Mouse (Mus musculus) heart, adult 9 months (tissue): ENCODE measurements around the gene Phlpp1.
A peak's percentile ranks its signal among the peaks of the same experiment; 100 is the strongest.
"Not testable (repeated sequence)": the region's sequence is repeated elsewhere in the genome, so short reads cannot be mapped to it uniquely, and the experiment has no call there.

ENCODE experiments used
- DNase-seq, 2 experiments: peaks; one replicate each; pipeline ENCODE4 v3.0.0; 2022; ENCODE audit warnings: low spot score in 2 of 2

Gene Phlpp1

GRCm38 (mm10) chr1:106243371-106243770 lies 71.8 kb downstream of the Phlpp1 start:
- DNase-seq = no peak

- no peak for DNase-seq
Measured at GRCm38 (mm10) chr1:106244245-106244644, 72.7 kb downstream of the Phlpp1 start.

DNA sequence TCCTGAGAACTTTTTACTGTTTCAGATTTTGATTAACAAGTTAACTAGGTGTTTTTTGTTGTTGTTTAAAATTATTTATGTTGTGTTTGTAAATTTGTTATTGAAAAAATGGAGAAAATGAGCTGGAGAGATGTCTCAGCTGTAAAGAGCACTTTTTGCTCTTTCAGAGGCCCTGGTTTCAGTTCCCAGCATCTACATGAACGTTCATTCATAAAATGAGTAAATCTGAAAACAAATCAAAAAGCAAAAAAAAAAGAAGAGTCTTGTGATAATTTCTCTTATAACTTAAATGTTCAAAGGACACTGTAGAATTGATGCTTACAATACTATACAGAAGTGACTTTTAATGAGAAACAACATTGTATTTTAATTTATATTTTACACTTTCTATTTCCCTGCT lies 82.5 kb downstream of the Phlpp1 start:
- no peak for DNase-seq

DNA sequence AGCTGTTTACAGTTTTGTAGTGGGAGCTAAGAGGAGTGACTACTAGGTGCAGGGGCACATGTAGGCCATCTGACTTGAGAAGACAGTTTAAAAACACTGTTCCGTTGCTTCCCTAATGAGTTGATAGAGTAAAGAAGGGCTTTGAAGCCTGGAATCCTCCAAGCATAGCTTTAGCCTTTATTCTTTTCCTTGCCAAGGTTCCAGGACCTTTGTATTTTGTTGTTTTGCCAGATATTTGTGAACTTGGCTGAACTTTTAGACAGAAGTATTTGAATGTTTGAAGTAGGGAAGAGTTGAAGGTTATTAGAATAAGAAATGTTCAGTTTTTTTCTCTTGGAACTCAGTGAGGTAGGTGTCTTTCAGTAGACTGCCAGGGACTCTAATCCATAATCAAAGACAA lies 85.6 kb downstream of the Phlpp1 start:
- no peak for DNase-seq

DNA sequence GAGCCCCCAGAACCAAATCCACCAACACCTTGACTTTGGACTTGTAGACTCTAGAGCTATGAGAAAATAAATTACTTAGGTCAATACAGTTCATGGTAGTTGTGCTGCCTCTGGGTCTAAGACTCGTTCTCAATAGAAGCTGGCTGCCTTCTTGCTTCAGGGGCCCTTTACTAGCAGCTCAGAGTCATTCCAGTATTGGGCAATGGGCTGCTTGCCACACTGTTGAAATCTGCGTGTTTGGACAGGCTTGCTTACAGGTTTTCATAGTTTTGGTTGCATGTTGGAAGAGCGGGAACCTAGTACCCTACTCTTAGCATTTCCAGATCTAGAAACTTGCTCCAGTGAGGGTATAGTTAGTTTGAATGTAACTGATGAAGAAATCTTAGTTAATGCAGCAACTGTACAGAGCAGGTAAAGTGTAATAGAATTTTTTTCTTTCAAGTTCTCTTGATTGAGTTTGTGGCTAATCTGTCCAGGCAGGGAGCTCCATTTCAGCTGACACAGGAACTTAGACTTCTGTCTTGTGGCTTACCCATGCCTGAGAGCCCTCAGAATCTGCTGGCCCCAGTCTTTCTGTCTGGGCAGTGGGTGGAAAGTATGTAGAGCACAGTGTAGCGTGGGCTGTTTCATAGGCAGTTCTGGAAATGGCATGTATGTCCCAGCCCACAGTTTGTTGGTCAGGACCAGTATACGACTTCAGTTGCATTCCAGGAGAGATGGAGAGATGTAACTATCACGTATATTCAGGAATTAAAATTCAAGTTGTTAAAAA lies 96.7 kb downstream of the Phlpp1 start:
- no peak for DNase-seq

DNA sequence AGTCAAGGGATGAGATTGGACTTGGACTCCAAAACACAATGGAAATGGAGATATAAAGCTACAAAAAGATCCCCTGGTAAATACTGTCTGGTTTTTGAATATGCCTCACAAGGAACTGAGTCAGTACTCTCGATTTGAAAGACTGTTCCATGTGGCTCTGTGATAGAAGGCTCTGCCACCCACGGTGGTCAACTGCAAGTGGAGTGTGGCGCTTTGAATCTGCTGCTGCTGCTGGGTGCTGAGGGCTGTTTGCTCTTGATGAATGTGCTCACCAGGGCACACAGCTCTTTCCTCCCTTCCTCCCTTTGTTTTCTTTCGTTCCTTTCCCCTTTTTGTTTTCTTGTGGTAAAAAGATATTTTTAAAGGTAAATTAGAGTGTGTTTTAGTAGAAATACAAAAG lies 97.8 kb downstream of the Phlpp1 start:
- no peak for DNase-seq

DNA sequence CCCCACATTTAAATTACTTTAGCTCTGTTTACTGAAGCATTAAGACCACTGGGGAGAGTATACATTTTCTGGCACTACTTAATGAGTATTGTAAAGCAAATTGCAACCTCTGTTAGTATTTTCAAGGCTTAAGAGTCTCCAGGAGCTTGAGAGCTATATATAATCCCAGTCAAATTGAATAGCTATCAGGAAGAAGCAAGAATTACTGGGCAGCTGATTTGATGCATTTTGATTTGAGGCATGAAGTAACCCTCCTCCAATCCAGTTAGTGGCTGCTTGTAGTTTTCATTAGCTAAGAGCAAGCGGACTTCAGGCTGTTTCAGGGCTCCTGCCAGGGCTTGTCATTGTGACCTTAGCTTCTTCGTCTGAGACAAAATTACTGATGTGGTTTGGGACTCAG lies 101.4 kb downstream of the Phlpp1 start:
- no peak for DNase-seq

DNA sequence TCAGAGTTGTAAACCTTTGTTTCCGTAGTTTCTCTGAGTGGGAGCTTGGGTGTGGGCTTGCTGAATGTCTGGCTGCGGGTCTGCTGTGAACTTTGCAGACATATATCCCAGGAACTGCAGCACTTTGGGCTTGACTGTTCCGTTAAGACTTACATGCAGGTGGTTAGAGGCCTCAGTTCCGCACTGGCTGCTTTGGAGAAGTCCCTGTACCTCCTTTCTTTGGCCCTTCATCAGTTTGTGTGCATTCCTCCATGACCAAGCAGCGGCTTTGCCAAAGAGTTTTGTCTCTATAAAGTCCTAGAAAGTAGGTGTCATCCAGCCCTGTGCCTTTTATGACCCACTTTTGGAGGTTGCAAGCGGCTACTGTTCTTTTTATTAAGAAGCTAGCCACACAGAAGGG lies 102.2 kb downstream of the Phlpp1 start:
- no peak for DNase-seq

DNA sequence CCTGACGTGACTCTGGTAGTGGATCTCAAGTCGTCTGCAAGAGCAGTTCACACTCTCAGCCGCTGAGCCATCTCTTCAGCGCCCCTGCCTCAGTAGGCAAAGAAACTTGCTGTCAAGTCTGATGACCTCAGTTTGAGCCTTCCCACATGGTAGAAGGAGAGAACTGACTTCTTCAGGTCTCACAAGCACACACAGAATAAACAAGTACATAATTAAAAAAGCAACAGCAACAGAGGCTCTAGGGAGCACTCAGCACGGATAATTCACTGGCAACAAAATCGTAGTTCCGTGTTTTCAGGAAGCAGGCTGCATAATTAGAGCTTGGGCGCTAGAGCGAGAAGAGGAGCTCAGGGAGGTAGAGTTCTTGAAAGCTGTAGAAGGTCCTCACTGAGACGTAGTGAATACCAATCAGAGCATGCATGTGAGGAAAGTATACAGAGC lies 103.0 kb downstream of the Phlpp1 start:
- peak in 1 of 2 experiments; percentile 29 for DNase-seq

GRCm38 (mm10) chr1:106275142-106275541 lies 103.6 kb downstream of the Phlpp1 start:
- DNase-seq = no peak

DNA sequence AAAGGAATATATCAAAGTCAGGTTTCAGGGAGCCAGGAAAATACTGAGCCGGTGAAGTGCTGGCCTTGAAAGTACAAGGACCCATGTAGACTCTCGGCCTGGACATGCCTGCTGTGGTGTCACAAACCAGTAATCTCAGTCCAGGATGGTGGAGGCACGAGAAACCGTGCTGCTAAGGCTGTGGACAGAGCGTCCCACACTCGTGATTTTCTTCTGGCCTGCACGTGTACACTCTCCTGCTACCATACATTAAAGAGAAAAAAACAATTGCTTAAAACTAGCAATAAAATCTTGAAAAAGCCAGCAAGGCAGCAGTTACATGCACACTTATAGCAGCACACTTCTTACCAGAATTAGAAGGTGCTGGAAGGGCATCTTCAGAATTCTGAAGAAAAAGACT lies 104.2 kb downstream of the Phlpp1 start:
- no peak for DNase-seq

- no peak for DNase-seq
Measured at GRCm38 (mm10) chr1:106276824-106277223, 105.3 kb downstream of the Phlpp1 start.

DNA sequence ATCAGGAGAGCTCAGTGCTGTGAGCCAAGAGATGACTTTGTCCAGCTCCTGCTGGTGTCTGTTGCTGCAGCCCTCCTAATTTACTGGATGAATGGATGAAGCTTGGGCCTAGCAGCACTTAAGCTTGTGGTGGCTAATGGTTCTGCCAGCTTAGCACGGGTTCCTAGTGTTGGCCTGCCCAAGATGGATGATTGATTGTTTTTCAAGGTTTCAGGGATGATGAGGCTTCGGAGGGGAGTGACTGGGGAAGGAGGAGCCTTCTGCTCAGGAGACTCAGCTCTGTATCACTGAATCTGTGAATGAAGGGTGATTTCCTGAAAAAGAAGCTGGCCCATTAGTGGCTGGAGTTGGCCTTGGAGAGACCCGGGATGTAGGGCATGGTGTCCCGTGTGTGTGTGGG lies 105.7 kb downstream of the Phlpp1 start:
- DNase-seq = no peak

DNA sequence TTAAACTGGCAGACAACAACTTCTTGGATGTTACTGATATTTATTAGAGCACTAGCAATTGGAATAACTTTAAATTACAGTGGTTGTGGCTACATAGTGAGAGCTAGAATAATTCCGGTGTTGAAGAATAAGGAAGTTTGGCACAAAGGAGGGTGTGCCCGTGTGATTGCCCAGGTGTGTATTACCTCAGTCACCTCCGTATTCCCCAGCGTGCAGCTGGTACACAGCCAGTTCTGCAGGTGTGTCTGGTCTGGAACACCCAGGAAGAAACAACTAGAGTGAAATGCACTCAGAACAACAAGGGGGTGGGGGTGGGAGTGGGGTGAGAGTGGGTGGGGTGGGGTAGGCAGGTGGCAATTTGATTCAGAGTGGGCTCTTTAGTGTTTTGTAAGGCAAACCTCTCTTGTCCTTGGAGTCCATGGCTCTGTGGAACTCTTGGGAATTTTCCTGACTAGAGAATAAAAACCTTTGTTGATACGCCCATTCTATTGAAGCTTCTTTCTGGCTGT lies 107.1 kb downstream of the Phlpp1 start:
- no peak for DNase-seq

DNA sequence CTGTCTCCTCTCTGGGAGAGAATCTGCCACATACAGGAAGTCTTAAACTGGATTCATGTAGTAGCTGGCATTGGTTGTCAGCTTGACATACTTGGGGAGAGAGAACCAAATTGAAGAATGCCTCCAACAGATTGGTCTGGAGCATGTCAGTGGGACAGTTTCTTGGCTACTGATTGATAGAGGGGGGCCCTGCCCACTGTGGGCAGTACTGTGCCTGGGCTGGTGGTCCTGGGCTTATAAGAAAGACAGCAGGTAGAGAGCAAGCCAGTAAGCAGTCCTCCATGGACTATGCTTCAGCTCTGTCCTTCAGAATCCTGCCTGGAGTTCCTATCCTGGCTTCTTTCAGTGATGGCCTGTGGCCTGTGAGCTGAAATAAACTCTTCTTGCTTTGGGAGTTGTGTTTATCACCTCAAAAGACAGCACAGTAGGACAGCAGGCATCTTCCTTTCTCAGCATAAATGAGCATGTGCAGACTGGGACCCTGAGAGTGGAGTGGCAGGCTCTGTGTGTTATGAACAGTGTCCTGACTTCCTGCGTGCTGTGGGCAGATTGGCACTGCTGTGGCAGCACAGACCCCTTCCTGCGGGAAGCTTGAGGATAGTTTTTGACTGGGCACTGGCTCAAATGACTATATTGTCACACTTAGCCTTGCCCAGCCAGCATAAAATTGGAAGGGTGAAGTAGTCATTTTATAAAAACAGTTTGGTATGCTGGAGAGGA lies 108.0 kb downstream of the Phlpp1 start:
- DNase-seq = no peak

DNA sequence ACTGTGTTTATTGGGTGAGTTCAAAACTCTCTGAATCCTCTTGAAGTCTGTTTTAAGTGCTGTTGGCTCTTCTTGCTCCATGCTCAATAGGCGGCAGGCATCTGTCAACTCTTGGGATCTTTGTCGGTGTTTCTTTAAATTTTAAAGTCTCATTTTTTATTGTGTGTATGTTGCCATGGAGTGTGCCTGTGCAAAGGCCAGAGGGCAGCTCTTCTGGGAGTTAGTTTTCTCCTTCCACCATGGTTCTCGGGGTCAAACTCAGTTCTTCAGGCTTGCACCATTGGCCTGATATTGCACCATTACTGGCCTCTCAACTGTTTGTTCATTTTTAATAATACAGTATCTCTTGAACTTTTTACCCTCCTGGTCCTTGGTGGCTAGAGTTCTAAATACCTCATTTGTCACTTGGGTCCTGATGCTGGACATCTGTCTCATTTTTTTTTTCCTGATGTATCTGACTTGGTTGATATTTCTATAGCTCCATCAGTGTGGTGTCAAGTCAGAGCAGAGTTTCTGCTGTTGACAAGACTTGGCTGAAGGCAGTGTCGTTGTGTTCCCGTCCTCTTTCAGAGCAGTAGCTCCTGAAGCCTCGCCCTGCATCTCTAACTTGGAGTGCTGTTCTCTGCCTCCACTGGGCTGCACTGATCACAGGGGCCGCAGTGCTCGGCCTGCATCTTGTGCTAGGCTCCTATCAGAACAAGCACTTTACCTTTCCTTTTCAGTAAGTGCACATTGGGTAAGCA lies 108.8 kb downstream of the Phlpp1 start:
- DNase-seq = peak; percentile 63 to 73

DNA sequence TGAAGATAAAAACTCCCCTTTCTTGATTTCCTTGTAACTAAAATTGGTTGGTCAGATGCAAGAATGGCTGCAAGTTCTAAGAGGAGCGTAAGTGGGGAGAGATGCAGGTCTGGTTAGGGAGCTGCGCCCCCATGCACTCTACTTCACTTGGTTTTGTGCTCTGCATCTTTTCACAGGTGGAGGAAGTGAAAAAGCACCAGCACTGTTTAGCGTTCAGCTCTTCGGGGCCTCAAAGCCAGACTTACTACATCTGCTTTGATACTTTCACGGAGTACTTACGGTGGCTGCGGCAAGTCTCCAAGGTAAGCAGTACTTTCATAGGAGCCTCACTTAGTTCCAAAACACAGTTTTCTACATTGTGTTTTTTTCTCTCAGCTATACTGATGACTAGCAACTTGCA lies 115.3 kb downstream of the Phlpp1 start:
- DNase-seq = no peak

DNA sequence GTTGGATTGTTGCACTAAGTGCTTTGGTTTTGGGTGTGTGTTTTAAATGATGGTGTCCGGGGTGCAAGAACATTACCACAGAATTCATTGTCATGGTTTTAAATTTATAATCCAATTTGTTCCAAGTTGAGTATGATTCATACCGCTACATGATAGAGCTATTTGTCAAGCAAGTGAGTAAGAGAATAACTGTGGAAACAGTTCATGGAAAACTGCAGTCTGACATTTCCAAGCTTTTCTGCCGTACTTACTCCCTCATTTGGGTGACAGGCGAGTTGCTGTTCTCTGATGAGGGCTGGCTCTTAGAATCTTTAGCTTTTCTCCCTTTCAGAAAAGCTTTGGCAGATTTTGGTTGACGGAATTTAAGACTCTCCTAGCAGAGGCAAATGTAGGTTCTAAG lies 117.5 kb downstream of the Phlpp1 start:
- DNase-seq = no peak

DNA sequence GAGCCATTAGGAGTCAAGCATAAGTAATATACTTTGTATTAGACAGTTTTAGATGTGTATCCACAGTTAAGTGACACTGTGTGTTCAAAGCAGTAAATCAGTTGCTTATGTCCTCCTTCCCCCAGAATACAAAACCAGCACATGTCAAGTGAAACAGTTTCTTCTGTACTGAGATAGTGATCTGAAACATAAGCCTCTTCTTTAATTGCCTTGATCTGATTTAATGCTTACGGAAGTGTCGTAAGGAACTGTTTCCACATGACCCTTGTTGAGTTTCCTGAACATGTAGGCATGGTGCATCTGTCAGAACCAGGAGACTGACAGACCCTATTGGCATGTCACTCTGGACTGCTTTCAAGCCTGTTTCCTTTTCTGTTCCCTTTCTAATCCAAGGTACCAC lies 118.0 kb downstream of the Phlpp1 start:
- no peak for DNase-seq

- DNase-seq = no peak
Measured at GRCm38 (mm10) chr1:106309394-106310039, 138.0 kb downstream of the Phlpp1 start.

- peak in 1 of 2 experiments; percentile 17 for DNase-seq
Measured at GRCm38 (mm10) chr1:106310285-106310684, 138.7 kb downstream of the Phlpp1 start.

DNA sequence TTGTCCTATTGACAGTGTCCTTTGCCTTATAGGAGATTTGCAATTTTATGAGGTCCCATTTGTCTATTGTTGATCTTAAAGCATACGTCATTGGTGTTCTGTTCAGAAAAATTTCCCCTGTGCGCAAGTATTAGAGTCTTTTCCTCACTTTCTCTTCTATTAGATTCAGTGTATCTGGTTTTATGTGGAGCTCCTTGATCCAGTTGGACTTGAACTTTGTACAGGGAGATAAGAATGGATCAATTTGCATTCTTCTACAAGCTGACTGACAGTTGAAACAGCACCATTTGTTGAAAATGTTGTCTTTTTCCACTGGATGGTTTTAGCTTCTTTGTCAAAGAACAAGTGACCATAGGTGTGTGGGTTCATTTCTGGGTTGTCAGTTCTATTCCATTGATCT lies 140.3 kb downstream of the Phlpp1 start:
- DNase-seq = not testable (repeated sequence)
